Comparison of ENCODE assay signal across 7 mouse cellular contexts in the genomic region with DNA sequence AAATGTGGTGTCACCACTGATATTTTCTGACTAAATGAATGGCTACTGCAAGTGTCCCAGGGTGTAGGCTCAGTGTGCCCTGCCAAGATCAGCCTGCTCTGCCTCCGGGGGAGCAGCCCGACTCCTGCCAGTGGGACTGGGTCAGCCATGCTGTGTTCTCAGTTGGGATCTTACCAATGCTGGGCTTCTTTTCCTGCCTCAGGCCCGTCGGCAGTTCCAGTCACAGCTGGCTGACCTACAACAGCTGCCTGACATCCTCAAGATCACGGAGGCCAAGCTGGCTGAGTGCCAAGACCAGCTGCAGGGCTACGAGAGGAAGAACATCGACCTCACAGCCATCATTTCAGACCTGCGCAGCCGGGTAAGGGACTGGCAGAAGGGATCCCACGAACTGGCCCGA. TPM values are rescaled to one million over a fixed set of nuclear protein-coding genes. Genes with fewer than 3 reads are reported as not detected.
DNase-seq lines count a peak whose midpoint lies in the region; ATAC-seq and TF ChIP-seq lines count a peak whose summit lies in the region.

No protein-coding gene starts in this region.

- no peak overlapping the region for H3K4me2 ChIP-seq in liver, postnatal 0 days (ENCODE audit: low read depth, low read length)
- H3K4me2 ChIP-seq in liver, embryonic 12.5 days, result no peak overlapping the region
- H3K4me2 ChIP-seq in hindbrain, embryonic 16.5 days (ENCODE audit: low read length), result no peak overlapping the region

- H3K27me3 ChIP-seq in liver, postnatal 0 days (ENCODE audit: insufficient read depth, low read length), result no peaks in the 10 kb centered on the region
- no peaks in the 10 kb centered on the region for H3K27me3 ChIP-seq in liver, embryonic 12.5 days (replicated peaks)
- no peaks in the 10 kb centered on the region for H3K27me3 ChIP-seq in hindbrain, embryonic 16.5 days (replicated peaks; ENCODE audit: control insufficient read depth, insufficient read depth, low read length)

- H3K4me1 ChIP-seq in liver, postnatal 0 days (ENCODE audit: insufficient read depth), result 0 out of 2 replicates have a peak, but pooled peaks cover 3% of the 10 kb centered on the region
- peaks cover 14% of the 10 kb centered on the region for H3K4me1 ChIP-seq in liver, embryonic 12.5 days
- no peaks in the 10 kb centered on the region for H3K4me1 ChIP-seq in hindbrain, embryonic 16.5 days (ENCODE audit: control insufficient read depth, insufficient read depth, low read depth, low read length)

- H3K4me3 ChIP-seq in liver, postnatal 0 days (ENCODE audit: low read depth, low read length), result no peak overlapping the region
- no peak overlapping the region for H3K4me3 ChIP-seq in liver, embryonic 12.5 days
- H3K4me3 ChIP-seq in hindbrain, embryonic 16.5 days (ENCODE audit: low read length), result no peak overlapping the region

- ATAC-seq in liver, postnatal 0 days, result 0 out of 2 replicates have a peak, but pooled peaks have one; percentile 8
- no peak for ATAC-seq in liver, embryonic 12.5 days
- ATAC-seq in hindbrain, embryonic 16.5 days, result no peak

- peaks cover 70% of the 10 kb centered on the region for H3K36me3 ChIP-seq in liver, postnatal 0 days (replicated peaks; ENCODE audit: insufficient read depth, low read length)
- H3K36me3 ChIP-seq in liver, embryonic 12.5 days, result peaks cover 97% of the 10 kb centered on the region
- H3K36me3 ChIP-seq in hindbrain, embryonic 16.5 days (ENCODE audit: control insufficient read depth, insufficient read depth, low read length), result peaks cover 52% of the 10 kb centered on the region

- H3K9me3 ChIP-seq in liver, postnatal 0 days (ENCODE audit: low read length), result no peaks in the 10 kb centered on the region
- H3K9me3 ChIP-seq in liver, embryonic 12.5 days (replicated peaks), result no peaks in the 10 kb centered on the region
- H3K9me3 ChIP-seq in hindbrain, embryonic 16.5 days (ENCODE audit: control insufficient read depth, low read length), result no peaks in the 10 kb centered on the region

- no peak for TF ChIP-seq CTCF in liver, postnatal 0 days (IDR thresholded peaks at IDR 0.05; ENCODE audit: low read depth)

- H3K9ac ChIP-seq in liver, postnatal 0 days (replicated peaks), result no peak overlapping the region
- no peak overlapping the region for H3K9ac ChIP-seq in liver, embryonic 12.5 days
- H3K9ac ChIP-seq in hindbrain, embryonic 16.5 days (ENCODE audit: low read depth, low read length), result no peak overlapping the region

- no peak for TF ChIP-seq EP300 in liver, postnatal 0 days (IDR thresholded peaks at IDR 0.05; ENCODE audit: low read depth)

- H3K27ac ChIP-seq in liver, postnatal 0 days (ENCODE audit: low read depth), result 0 out of 2 replicates have a peak overlapping the region, but pooled peaks have one; percentile 29
- H3K27ac ChIP-seq in liver, embryonic 12.5 days, result no peak overlapping the region
- H3K27ac ChIP-seq in hindbrain, embryonic 16.5 days (ENCODE audit: low read depth, low read length), result no peak overlapping the region

- WGBS in liver, postnatal 0 days (ENCODE audit: insufficient replicate concordance), result 60% methylated on average over 11 of the region's 11 CpGs
- 80% methylated on average over 11 of the region's 11 CpGs for WGBS in liver, embryonic 12.5 days (ENCODE audit: insufficient replicate concordance)
- 65% methylated on average over 11 of the region's 11 CpGs for WGBS in hindbrain, embryonic 16.5 days

- DNase-seq in liver, postnatal 0 days, result peak; percentile 67
- DNase-seq in adrenal gland, postnatal 10 days, result peak; percentile 71
- peak; percentile 14 for DNase-seq in fat pad, adult 2 months (ENCODE audit: extremely low read depth, low read depth, low spot score)
- peak; percentile 83 for DNase-seq in kidney, postnatal 14 days
- peak; percentile 36 for DNase-seq in ovary, adult 18-20 months (ENCODE audit: low spot score)

RNA-seq across cellular contexts. Expression of gene Gle1, which starts 13.2 kb away (rescaled TPM):
- polyA plus RNA-seq in liver, postnatal 0 days (2015; fragmentation: Nextera tagmentation; extraction: Ambion mirVana), result 13.4 and 14.7 TPM in 2 replicates
- 38.8 and 43.1 TPM in 2 replicates for polyA plus RNA-seq in liver, embryonic 12.5 days (2016; fragmentation: Nextera tagmentation; extraction: Ambion mirVana)
- total RNA-seq in adrenal gland, postnatal 10 days (2021), result 10 to 100 TPM; 31.8 to 36.5 TPM
- 59.6 and 66.0 TPM in 2 replicates for polyA plus RNA-seq in hindbrain, embryonic 16.5 days (2015; fragmentation: Nextera tagmentation; extraction: Ambion mirVana)

RNA-seq across cellular contexts. Expression of gene Odf2, which starts 33.0 kb away (rescaled TPM):
- polyA plus RNA-seq in liver, postnatal 0 days (2015; fragmentation: Nextera tagmentation; extraction: Ambion mirVana), result 19.0 and 22.1 TPM in 2 replicates
- polyA plus RNA-seq in liver, embryonic 12.5 days (2016; fragmentation: Nextera tagmentation; extraction: Ambion mirVana), result 69.8 and 72.1 TPM in 2 replicates
- 10 to 100 TPM; 41.1 to 44.6 TPM for total RNA-seq in adrenal gland, postnatal 10 days (2021)
- polyA plus RNA-seq in hindbrain, embryonic 16.5 days (2015; fragmentation: Nextera tagmentation; extraction: Ambion mirVana), result 61.0 and 61.2 TPM in 2 replicates

RNA-seq across cellular contexts. Expression of gene Sptan1, which starts 43.3 kb away (rescaled TPM):
- polyA plus RNA-seq in liver, postnatal 0 days (2015; fragmentation: Nextera tagmentation; extraction: Ambion mirVana), result 14.9 and 17.2 TPM in 2 replicates
- 18.8 and 19.0 TPM in 2 replicates for polyA plus RNA-seq in liver, embryonic 12.5 days (2016; fragmentation: Nextera tagmentation; extraction: Ambion mirVana)
- total RNA-seq in adrenal gland, postnatal 10 days (2021), result 100 to 1,000 TPM; 200 to 226 TPM
- polyA plus RNA-seq in hindbrain, embryonic 16.5 days (2015; fragmentation: Nextera tagmentation; extraction: Ambion mirVana), result 234 and 268 TPM in 2 replicates

RNA-seq across cellular contexts. Expression of gene Cercam, which starts 53.0 kb away (rescaled TPM):
- 9.0 and 10.0 TPM in 2 replicates for polyA plus RNA-seq in liver, postnatal 0 days (2015; fragmentation: Nextera tagmentation; extraction: Ambion mirVana)
- 47.2 and 49.9 TPM in 2 replicates for polyA plus RNA-seq in liver, embryonic 12.5 days (2016; fragmentation: Nextera tagmentation; extraction: Ambion mirVana)
- total RNA-seq in adrenal gland, postnatal 10 days (2021), result 10 to 100 TPM; 16.6 to 19.0 TPM
- 22.6 and 25.8 TPM in 2 replicates for polyA plus RNA-seq in hindbrain, embryonic 16.5 days (2015; fragmentation: Nextera tagmentation; extraction: Ambion mirVana)

Comparison
In these comparisons a context has a peak if more than half of its experiments do, and no peak if none do; other contexts are left out.
1. DNase-seq: peak in every context shown above with its lines; median percentile 83 in kidney, postnatal 14 days; 71 in adrenal gland, postnatal 10 days; 67 in liver, postnatal 0 days; 36 in ovary, adult 18-20 months; 14 in fat pad, adult 2 months.
2. RNA of gene Sptan1, which starts 43.3 kb away (polyA plus RNA-seq): 234 to 268 TPM in hindbrain, embryonic 16.5 days; 18.8 to 19.0 TPM in liver, embryonic 12.5 days and 14.9 to 17.2 TPM in liver, postnatal 0 days; every median in the first group is over 10 times any median in the second.